Mouse (Mus musculus) c-Kit-positive CD71-positive TER-119-negative erythroid progenitor cells, embryonic 14.5 days (primary cell): ENCODE data around the gene Asic1.

Experiments
- DNase-seq: peaks from one replicate; pipeline ENCODE4 v3.0.0-alpha.2; 2013; ENCODE audit warnings: low read depth

Asic1 gene

GRCm38 (mm10) chr15:99701999-99702900, 32.1 kb downstream of the Asic1 start, which contains the start of gene Smarcd1:
TSS of gene Smarcd1 (plus strand) at chr15:99702129.
- DNase-seq = peak; percentile 81

DNA sequence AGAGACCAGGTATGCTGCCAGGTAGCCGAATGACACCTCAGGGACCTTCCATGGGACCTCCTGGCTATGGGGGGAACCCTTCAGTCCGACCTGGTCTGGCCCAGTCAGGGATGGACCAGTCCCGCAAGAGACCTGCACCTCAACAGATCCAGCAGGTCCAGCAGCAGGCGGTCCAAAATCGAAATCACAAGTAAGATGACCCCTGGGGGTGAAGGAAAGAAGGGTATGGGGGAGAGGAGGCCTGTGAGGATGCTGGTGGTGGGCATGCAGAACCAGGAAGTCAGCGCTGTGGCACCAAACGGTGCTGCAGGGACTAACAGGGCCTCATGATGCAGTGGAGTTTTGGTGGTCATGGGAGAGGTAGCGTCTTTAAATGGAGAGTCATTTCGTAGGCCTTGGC, 32.9 kb downstream of the Asic1 start:
- DNase-seq = no peak

DNA sequence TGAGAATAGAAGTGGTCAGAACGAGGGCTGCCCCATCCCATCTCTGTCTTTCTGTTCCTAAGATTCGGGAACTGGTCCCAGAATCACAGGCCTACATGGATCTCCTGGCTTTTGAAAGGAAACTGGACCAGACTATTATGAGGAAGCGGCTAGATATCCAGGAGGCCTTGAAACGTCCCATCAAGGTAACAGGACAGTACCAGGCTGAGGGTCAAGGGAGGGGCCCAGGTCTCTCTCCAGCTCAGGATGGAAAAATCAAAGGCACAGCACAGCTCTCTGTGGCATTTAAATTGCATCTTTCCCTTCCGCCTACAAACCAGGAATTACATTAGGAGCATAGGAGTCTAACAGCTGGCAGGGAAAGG, 33.5 kb downstream of the Asic1 start:
- no peak for DNase-seq

- DNase-seq = no peak
These were observed 34.0 kb downstream of the Asic1 start for GRCm38 (mm10) chr15:99704041-99704681.

DNA sequence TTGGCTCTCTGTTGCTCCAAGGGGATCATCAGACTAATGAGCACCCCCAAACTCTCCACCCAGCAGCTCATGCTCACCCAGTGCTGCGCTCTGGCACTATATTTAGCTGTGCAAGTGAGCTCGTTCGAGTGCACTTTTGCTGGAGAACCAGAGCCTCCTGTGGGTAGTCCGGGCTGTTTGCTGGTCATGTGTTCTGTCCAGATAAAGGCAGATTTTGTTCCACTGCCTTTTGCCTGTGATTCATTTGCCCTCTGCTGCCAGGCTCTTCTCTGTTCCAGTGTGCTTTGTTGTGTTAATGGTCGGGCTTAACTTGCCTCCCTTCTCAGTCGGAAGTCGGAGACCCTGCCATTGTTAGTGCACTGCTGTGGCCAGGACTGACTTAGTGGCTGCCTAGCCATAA, 34.7 kb downstream of the Asic1 start:
- DNase-seq = no peak

DNA sequence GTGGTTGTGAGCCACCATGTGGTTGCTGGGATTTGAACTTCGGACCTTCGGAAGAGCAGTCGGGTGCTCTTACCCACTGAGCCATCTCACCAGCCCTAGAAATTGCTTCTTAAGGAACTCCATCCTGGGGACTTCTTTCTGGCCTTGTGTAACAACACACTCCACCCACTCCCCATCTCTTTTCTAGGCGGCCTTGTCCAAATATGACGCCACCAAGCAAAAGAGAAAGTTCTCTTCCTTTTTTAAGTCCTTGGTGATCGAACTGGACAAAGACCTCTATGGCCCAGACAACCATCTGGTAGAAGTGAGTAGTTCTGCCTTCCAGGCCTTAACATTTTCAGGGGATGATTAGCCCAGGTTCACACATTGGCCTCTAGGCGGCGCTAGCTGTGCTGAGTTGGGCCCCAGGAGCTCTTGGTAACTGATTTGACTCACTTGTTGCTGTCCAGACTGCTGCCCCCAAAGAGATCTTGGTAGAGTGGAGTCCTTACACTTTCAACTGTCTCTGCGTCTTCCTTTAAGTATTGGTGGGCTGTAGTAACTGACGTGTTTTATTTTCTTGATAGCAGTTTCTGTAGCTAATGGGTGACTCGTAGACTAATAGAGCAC, 35.4 kb downstream of the Asic1 start, which contains the start of gene Gm17349:
Gene Gm17349, minus strand, starts transcription at position 51 of the 609 bp plus-strand sequence.
- DNase-seq = peak; percentile 71

DNA sequence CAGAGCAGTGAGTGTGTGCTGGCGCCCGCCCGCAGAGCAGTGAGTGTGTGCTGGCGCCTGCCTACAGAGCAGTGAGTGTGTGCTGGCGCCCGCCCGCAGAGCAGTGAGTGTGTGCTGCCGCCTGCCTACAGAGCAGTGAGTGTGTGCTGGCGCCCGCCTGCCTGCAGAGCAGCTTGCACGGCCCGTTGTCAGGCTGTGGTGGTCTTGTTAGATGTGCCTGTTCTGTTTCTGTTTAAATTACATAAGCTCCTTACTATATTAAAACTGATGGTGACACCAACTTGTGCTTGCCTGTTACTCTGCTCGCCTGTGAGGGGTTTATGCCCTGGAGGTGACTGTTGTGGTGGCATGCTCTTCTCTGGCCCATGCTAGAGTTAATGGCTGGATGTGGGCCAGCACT, 38.0 kb downstream of the Asic1 start:
- DNase-seq = no peak

DNA sequence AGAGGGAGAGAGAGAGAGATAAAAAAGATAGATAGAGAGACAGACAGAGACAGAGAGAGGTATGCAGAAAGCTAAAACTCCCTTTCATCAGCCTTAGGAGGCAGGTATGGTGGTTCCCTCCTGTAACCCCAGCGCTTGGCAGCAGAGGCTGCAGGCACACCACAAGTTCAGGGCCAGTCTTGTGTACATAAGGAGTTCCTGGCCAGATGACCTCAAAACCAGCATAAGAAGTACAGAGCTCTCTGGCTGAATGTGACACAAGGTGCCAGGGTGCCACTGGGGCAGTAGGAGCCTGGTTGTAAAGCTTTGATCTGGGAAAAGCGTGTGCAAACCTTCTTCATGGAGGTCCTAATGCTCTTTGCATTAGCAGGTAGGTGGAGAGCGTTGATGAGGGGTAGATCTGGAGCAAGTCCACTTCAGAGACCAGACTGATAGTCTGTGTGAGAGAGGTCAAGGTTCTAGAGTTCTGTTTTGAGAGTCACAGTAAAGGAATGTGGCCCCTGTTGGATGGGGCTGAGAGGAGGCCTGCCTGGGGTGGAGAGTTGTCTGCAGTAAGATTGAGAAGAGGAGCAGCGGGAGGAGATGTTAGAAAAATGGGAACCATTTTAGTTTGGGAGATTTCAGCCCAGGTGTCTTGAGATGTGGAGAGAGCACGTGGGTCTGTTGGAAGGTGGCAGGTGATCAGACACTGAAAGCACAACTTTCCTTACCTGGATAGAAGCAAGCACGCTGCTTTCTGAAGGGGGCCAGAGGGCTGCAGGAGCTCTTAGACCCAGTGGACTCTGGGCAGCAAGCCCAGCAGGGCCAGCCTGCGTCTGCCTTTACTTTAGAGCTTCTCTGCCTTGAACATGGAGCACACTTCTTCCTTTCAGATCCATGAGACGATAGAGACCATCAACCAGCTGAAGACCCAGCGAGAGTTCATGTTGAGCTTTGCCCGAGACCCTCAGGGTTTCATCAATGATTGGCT, 40.3 kb downstream of the Asic1 start:
- DNase-seq = no peak

- no peak for DNase-seq
These were observed 41.3 kb downstream of the Asic1 start for GRCm38 (mm10) chr15:99711491-99711890.

- DNase-seq = no peak
These were observed 42.7 kb downstream of the Asic1 start for GRCm38 (mm10) chr15:99712666-99713559.

DNA sequence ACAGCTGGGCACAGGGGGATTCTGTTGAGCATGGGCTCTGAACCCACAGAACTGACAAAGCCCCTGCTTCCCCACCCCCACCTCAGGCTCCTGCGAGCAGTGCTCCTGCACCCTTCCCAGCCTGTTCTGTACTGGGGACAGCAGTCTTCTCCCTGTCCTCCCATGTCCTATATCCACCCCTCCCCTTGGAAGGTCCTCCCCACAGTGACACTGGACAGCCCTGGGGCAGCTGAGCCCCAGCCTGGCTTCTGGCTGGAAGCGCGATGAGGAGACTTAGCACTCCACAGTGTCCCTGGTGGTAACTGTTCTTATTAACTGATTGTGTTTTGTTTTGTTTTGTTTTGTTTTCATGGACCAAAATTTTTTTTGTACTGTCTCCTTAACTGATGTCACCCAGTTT, 43.4 kb downstream of the Asic1 start:
- DNase-seq = no peak

- DNase-seq = no peak
These were observed 44.0 kb downstream of the Asic1 start for GRCm38 (mm10) chr15:99714206-99714605.

- DNase-seq = peak; percentile 38
These were observed 44.7 kb downstream of the Asic1 start for GRCm38 (mm10) chr15:99714858-99715257.

- DNase-seq = no peak
These were observed 45.2 kb downstream of the Asic1 start for GRCm38 (mm10) chr15:99715361-99715865.

DNA sequence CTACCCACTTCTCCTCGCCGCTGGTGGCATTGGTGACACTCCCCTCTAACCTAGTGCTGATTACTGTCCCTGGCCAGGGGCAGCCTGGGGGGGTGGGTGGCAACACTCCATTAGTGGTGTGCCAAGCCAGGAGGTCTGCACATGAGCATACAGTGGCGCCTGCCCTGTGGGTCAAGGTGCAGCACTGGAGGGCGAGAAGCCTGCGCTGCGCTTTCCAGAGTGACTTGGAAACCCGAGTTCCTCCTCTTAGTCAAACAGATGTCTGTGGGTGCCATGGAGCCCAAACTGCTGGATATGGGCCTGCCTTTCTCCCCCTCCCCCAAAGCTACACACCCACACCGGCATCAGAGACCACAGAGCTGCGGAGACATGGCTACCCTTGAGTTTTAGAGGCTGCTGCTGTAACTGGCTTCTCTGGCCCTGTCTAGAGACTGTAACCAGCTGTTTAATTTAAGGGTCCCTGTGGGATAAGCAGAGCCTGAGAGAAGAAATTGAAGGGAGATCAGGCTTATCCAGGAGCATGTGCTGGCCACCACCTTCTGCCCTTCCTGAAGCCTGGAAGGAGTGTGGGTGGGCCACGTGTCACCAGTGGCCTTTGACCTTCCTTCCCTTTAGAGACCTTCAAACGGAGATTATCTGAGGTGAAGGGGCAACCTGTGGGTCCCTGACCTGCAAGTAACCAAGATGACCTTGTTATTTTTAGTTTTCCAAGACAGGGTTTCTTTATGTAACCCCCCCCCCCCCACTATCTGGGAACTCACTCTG, 46.0 kb downstream of the Asic1 start:
- DNase-seq = no peak

DNA sequence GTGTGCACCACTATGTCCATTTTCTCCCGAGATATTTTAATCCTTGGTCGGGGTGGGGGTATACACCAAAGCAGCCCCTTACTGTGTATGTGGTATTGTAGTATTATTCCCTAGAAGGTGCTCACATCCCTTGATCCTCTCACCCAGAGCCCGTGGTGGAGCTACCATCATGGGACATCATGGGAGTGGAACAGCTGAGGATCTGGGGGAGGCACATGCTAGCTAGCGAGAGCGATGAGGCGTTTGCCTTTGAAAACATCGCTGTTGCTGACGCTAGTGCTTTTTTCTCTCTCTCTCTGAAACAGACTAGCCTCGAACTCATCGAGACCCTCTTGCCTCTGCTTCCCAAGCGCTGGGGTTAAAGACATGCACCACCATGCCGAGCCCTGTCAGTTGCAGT, 46.6 kb downstream of the Asic1 start:
- DNase-seq = no peak

- no peak for DNase-seq
These were observed 47.5 kb downstream of the Asic1 start, which contains the start of gene Gpd1 for GRCm38 (mm10) chr15:99717386-99718334. TSS of gene Gpd1 (plus strand) at chr15:99717515.

DNA sequence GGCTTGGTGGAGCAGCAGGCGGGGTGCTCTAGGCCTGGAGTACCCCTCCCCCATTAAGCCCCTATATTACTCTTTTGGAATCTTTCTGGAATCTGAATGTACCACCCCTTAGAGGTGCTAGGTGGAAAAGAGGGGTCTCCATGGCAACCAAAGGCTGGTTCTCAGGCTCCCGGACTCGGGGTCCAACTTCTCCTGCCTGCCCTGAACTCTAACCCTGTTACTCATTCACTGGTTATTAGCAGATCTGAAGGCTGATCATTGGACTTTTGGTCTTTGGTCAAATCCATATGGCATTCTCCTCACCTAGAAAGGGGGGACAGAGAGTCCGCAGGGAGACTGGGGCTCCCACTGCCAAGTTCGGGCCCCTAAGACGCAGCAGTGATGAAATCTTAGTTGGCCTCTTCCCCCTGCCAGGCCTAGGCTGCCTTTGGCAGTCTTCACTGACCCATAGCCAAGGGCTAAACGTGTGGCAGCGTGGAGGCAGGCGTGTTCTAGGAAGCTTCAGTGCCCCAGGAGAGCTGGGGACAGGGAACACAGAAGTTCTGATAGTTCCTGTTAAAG, 48.4 kb downstream of the Asic1 start:
- DNase-seq = no peak
